Mouse (Mus musculus): Measurements from ENCODE around the gene Ppm1l. TPM values are rescaled to one million over a fixed set of nuclear protein-coding genes. Genes with fewer than 3 reads are reported as not detected.

Gene Ppm1l
- polyA plus RNA-seq, 1 experiment: 6.8 TPM

GRCm38 (mm10) chr3:69607909-69608308 is 291.2 kb downstream of the Ppm1l start:
- H3K36me3 ChIP-seq (ENCODE audit: control insufficient read depth, insufficient read depth): no peaks in the 10 kb centered on the region
- H3K79me2 ChIP-seq (ENCODE audit: control insufficient read depth, insufficient read depth): no peaks in the 10 kb centered on the region
- no peak overlapping the region for H3K4me2 ChIP-seq (ENCODE audit: low read depth)
- no peak overlapping the region for H3K4me3 ChIP-seq
- H3K27me3 ChIP-seq (ENCODE audit: control insufficient read depth, insufficient read depth, insufficient read length): no peaks in the 10 kb centered on the region
- H3ac ChIP-seq (ENCODE audit: control insufficient read depth, insufficient read length): no peak overlapping the region
- no peak for TF ChIP-seq REST (IDR thresholded peaks at IDR 0.05; ENCODE audit: insufficient read depth, insufficient read length)
- no peak for TF ChIP-seq TCF3 (IDR thresholded peaks at IDR 0.05; ENCODE audit: insufficient read length, low read depth)
- TF ChIP-seq CEBPB (IDR thresholded peaks at IDR 0.05; ENCODE audit: insufficient read depth, poor library complexity, severe bottlenecking): no peak
- no peak for TF ChIP-seq SRF (IDR thresholded peaks at IDR 0.05; ENCODE audit: control insufficient read depth, insufficient read length, low read depth)
- TF ChIP-seq E2F4 (IDR thresholded peaks at IDR 0.05; ENCODE audit: insufficient read depth): no peak
- no peak for TF ChIP-seq POLR2A (IDR thresholded peaks at IDR 0.05; ENCODE audit: insufficient read length, low read depth)

Other genes starting within 250 kb of the Ppm1l start
- 23.0 TPM for gene Kpna4, start 189.7 kb upstream of the Ppm1l start, polyA plus RNA-seq (2012; fragmentation: generic; extraction: Trizol)
- not detected for gene Arl14, start 94.4 kb upstream of the Ppm1l start, polyA plus RNA-seq (2012; fragmentation: generic; extraction: Trizol)

Data from myocyte (in vitro differentiated cells).